Mouse (Mus musculus): ENCODE data around the gene Cdc42. TPM values are rescaled to one million over a fixed set of nuclear protein-coding genes. Genes with fewer than 3 reads are reported as not detected.

Cdc42 gene
- polyA plus RNA-seq, 1 experiment from 2014 or later, result 670 TPM

DNA sequence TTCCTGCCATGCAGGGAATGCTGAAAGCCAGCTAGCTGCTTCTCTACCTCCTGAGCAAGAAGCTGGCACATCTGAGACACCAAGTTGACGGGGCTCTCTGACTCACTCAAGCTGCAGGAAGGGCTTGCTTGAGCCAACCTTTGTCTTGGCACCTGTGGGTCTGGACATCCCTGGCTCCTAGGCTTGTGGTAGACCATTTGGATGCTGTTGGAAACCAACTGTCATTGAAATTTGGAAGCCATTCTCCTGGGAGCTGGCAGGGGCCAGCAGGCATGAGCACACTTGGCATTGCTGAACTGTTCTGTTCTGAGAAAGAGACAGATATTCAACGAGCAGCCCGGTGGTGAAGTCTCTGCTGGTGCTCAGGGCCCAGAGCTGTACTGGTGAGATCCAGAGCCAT is 67.3 kb downstream of the Cdc42 start:
- H3K27ac ChIP-seq, result no peak overlapping the region
- WGBS, result 80% methylated on average over 3 of the region's 3 CpGs
- no peak overlapping the region for H3K9ac ChIP-seq
- H3K4me1 ChIP-seq, result peaks cover 10% of the 10 kb centered on the region
- no peaks in the 10 kb centered on the region for H3K27me3 ChIP-seq (replicated peaks)
- ATAC-seq (ENCODE audit: insufficient read depth, low FRiP score, low read depth), result no peak
- H3K4me3 ChIP-seq (replicated peaks), result no peak overlapping the region
- no peaks in the 10 kb centered on the region for H3K36me3 ChIP-seq
- no peaks in the 10 kb centered on the region for H3K9me3 ChIP-seq
- H3K4me2 ChIP-seq, result no peak overlapping the region

DNA sequence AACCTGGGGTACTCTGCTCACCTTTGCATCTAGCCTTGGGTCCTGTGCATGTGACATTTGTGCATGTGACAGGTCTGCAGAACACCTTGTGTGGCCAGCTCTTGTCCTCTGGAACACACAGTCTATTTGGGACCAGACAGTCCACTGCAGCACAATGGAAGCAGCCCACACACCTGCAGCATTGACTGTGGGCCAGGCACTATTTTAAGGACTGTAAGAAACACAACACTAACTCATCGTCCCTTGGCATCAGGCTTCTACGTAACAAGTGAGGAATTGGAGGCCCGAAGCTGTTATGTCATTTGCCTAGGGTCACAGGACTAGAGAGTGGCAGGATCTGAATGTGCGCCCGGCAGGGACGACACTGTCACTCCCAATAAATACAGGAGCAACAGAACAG is 67.8 kb downstream of the Cdc42 start:
- Histone ChIP-seq H3K27me3 (replicated peaks) (no peaks in the 10 kb centered on the region), H3K4me2 (no peak overlapping the region), H3K9me3 (no peaks in the 10 kb centered on the region), H3K27ac (no peak overlapping the region), H3K4me3 (replicated peaks) (no peak overlapping the region), H3K36me3 (no peaks in the 10 kb centered on the region), H3K9ac (no peak overlapping the region), H3K4me1 (peaks cover 10% of the 10 kb centered on the region)
- ATAC-seq (ENCODE audit: insufficient read depth, low FRiP score, low read depth), result no peak
- WGBS, result 83% methylated on average over 6 of the region's 6 CpGs

DNA sequence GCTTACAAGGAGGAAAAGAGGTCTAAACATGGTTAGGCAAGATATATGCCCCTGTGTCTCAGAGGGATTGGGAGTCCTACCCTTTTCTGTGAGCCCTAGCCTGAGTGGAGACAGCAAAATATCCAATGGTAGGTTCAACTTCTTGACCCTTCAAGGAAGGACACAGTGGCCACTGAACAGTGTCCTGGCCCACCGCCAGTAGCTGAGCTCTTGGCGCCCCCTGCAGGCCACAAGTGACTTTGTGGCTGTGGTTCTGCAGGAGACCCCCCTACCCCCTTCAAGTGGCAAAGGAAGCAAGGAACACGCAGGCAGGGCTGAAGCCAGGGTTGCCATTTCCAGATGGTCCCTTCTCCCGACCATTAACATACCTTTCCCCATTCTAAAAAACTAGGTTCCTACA is 69.7 kb downstream of the Cdc42 start:
- no peak overlapping the region for H3K9ac ChIP-seq
- no peak overlapping the region for H3K27ac ChIP-seq
- no peaks in the 10 kb centered on the region for H3K9me3 ChIP-seq
- H3K4me2 ChIP-seq, result no peak overlapping the region
- peaks cover 21% of the 10 kb centered on the region for H3K4me1 ChIP-seq
- no peak for ATAC-seq (ENCODE audit: insufficient read depth, low FRiP score, low read depth)
- peaks cover 7% of the 10 kb centered on the region for H3K27me3 ChIP-seq (replicated peaks)
- H3K4me3 ChIP-seq (replicated peaks), result no peak overlapping the region
- H3K36me3 ChIP-seq, result no peaks in the 10 kb centered on the region
- WGBS, result 2% methylated on average over 4 of the region's 4 CpGs

DNA sequence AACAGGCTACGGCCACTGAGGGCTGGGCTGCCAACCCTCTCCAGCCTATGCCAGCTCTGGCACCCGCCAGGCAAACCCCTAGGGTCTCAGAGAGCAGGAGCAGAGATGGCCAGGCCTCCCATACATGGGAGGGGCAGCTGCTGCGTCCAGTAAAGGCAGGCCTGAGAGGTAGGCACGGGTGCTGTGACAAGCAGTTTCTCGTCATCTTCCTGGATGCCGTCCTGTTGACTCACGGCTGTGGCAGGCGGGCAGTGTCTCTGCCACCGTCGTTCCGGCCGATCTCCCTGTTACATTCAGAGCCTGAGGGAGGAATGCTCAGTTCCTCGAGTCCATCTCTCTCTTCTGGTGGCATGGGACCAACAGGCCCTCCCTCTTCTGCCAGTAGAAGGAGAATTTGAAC is 70.3 kb downstream of the Cdc42 start:
- no peaks in the 10 kb centered on the region for H3K36me3 ChIP-seq
- no peak overlapping the region for H3K9ac ChIP-seq
- no peak overlapping the region; the same call in 1 of the 2 replicates for H3K4me2 ChIP-seq
- H3K27me3 ChIP-seq (replicated peaks), result peaks cover 7% of the 10 kb centered on the region
- H3K4me1 ChIP-seq, result peaks cover 27% of the 10 kb centered on the region
- ATAC-seq (ENCODE audit: insufficient read depth, low FRiP score, low read depth), result no peak
- H3K27ac ChIP-seq, result no peak overlapping the region
- 82% methylated on average over 13 of the region's 13 CpGs for WGBS
- no peaks in the 10 kb centered on the region for H3K9me3 ChIP-seq
- H3K4me3 ChIP-seq (replicated peaks), result no peak overlapping the region

DNA sequence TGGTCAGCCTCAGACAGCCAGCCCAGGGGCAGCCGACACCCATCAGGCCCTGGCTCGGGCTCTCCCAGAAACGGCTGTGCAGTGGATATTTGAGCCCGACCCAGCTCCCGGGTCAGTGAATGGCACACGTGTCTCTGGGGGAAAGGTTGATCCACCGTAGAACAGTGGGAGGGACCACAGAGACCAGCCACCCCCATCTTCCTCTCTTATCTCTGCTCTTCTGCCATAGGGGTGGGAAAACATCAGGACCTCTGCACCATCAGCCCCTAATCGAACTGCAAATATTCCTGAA is 70.9 kb downstream of the Cdc42 start:
- 42% methylated on average over 8 of the region's 8 CpGs for WGBS
- peaks cover 7% of the 10 kb centered on the region for H3K27me3 ChIP-seq (replicated peaks)
- H3K9me3 ChIP-seq, result no peaks in the 10 kb centered on the region
- H3K4me1 ChIP-seq, result peaks cover 27% of the 10 kb centered on the region
- no peak overlapping the region for H3K9ac ChIP-seq
- no peak overlapping the region for H3K27ac ChIP-seq
- H3K4me3 ChIP-seq (replicated peaks), result no peak overlapping the region
- no peak for ATAC-seq (ENCODE audit: insufficient read depth, low FRiP score, low read depth)
- no peak overlapping the region for H3K4me2 ChIP-seq
- H3K36me3 ChIP-seq, result no peaks in the 10 kb centered on the region

DNA sequence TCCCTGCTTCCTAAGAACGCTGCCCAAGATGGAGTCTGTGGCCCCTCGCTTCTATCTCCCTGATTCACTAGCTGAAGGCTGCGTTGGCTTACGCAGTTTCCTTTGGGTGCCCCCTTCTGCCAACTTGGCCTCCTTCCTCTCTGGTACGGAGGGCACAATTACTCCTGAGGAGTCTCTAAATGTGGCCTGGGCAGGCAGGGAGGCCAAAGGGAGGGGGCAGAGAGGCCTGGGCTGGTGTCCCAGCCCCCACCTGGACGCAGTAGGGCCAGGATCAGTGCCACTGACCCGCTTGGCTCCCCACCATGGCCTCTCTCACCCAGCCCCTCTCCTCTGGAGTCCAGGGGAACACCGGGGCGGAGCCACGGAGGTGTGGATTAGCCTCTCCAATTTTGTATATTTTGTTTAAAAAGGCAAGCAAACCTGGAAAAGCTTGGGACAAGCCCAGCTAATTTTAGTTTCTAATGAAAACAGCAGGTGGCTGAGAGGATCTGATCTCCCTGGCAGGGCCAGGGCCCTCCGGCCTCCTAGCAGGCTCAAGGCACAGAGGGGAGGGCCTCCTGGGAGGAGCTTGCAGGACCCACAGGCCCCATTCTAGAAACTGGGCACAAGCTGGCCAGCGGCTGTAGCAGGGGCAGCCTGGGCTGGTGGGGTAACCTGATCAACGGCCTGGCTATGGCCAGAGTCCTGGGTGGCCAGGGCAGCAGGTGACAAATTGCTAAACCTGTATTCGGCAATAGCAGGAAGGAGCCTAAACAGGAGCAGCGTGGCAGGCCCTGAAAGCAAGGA is 71.5 kb downstream of the Cdc42 start:
- Histone ChIP-seq H3K9me3 (no peaks in the 10 kb centered on the region), H3K27me3 (replicated peaks) (peaks cover 7% of the 10 kb centered on the region), H3K4me3 (replicated peaks) (no peak overlapping the region), H3K27ac (no peak overlapping the region), H3K4me1 (peaks cover 27% of the 10 kb centered on the region), H3K9ac (no peak overlapping the region), H3K36me3 (no peaks in the 10 kb centered on the region), H3K4me2 (no peak overlapping the region)
- ATAC-seq (ENCODE audit: insufficient read depth, low FRiP score, low read depth), result no peak
- WGBS, result 78% methylated on average over 15 of the region's 15 CpGs

DNA sequence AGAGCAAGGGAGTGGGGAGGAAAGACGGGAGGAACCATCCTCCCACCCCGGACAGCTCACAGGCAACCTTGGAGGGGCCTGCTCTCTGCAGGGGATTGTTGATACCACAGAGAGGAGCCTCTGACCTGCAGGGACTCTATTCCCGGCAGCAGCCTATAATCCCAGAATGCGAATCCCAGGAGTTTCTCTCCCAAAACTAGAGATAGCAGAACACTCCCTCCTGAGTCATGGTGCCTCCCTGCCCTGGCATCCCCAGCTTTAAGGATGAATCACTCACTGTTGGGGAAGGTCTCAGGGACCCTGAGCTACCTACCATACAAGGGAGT is 74.2 kb downstream of the Cdc42 start:
- Histone ChIP-seq H3K4me2 (peak overlapping the region; percentile 29; the same call in 1 of the 2 replicates), H3K27me3 (replicated peaks) (peaks cover 22% of the 10 kb centered on the region), H3K9ac (no peak overlapping the region), H3K27ac (peak overlapping the region; percentile 79), H3K9me3 (no peaks in the 10 kb centered on the region), H3K4me1 (peaks cover 29% of the 10 kb centered on the region), H3K36me3 (no peaks in the 10 kb centered on the region), H3K4me3 (replicated peaks) (no peak overlapping the region)
- ATAC-seq (ENCODE audit: insufficient read depth, low FRiP score, low read depth), result no peak
- WGBS, result 10% methylated on average over 4 of the region's 4 CpGs

DNA sequence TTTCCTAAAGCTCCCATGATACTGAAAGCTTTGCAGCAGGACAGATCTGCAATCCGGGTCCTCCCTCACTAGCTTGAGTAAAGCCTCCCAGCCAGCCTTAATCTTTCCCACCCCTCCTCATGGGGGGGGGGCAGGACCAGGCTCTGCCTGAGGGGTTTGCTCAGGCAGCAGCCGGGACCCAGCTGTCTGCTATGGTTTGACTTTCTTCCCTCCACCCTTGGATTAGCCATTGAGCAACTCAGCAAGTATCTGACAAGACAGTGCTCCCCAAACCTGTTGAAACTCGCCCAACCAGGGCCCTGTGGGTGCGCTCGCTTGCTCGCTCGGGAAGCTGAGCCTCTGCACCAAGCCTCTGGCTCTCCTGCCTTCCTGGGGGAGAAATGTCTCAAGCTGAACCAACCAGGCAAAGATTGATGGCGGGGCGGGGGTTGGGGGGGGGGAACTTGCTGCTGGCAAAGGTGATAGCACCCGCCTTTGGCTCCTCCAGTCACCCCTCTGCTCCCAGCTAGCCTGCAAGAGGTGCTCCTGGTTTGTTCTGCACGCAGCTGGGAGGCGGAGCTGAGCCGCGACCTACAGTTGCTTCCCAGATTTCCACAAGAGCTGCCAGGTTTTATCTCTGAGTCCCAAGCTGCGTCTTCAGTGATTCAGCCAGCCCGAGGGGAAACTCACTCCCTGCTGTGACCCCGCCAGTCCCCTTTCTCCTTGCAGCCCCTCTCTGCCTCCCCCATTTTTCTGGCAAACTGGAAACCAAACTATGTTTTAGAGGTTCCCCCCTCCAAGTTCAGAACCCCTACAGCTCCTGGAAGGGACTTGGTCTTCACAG is 74.7 kb downstream of the Cdc42 start:
- H3K36me3 ChIP-seq, result no peaks in the 10 kb centered on the region
- H3K27me3 ChIP-seq (replicated peaks), result peaks cover 26% of the 10 kb centered on the region
- H3K4me2 ChIP-seq, result peak overlapping the region; percentile 29
- no peak overlapping the region for H3K9ac ChIP-seq
- peak; percentile 16; the same call in 1 of the 2 replicates for ATAC-seq (ENCODE audit: insufficient read depth, low FRiP score, low read depth)
- H3K27ac ChIP-seq, result peak overlapping the region; percentile 79
- H3K4me3 ChIP-seq (replicated peaks), result 0 out of 2 replicates have a peak overlapping the region, but pooled peaks have one; percentile 2
- H3K9me3 ChIP-seq, result no peaks in the 10 kb centered on the region
- 12% methylated on average over 17 of the region's 17 CpGs for WGBS
- H3K4me1 ChIP-seq, result peaks cover 32% of the 10 kb centered on the region

DNA sequence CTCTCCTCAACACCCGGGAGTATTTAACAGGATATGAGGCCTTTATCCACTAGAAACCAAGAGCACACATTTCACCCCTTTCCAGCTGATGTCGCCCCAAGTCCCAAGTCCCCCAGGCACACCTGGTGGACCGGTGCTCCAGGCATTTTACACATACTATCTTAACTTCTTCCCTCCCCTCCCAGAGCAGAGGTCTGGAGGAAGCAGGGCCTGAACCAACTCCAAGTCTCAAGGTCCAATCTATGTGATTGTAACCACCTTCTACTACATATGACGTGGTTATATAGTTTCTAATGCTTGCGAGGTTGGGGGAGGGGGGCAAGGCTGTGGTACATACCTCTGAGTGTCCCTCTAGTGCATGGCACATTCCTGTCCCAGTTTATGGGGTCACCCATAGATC is 75.4 kb downstream of the Cdc42 start:
- H3K27ac ChIP-seq, result peak overlapping the region; percentile 79
- ATAC-seq (ENCODE audit: insufficient read depth, low FRiP score, low read depth), result peak; percentile 9; the same call in 1 of the 2 replicates
- peaks cover 35% of the 10 kb centered on the region for H3K4me1 ChIP-seq
- no peaks in the 10 kb centered on the region for H3K36me3 ChIP-seq
- peaks cover 32% of the 10 kb centered on the region for H3K27me3 ChIP-seq (replicated peaks)
- H3K4me3 ChIP-seq (replicated peaks), result no peak overlapping the region
- no peaks in the 10 kb centered on the region for H3K9me3 ChIP-seq
- peak overlapping the region; percentile 29; the same call in 1 of the 2 replicates for H3K4me2 ChIP-seq
- no peak overlapping the region for H3K9ac ChIP-seq
- WGBS, result 77% methylated on average over 5 of the region's 5 CpGs

DNA sequence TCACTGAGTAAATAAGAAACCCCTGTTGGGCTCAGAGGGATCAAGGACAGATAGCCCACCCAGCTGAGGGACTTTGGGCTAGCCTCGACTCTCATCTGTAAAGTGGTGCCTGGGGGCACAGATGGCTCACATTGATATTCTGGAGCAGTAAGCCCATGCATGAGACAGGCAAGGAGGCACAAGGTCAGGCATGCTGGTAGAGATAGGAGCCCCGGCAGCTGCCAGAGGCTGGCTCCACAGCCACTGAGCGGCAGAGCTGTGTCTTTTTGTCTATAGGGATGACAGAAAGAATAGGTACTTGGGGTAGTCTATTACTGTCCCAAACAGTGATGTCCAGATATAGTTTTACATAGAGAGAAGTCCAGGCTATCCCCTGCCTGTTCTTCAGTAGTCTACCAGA is 76.2 kb downstream of the Cdc42 start:
- Histone ChIP-seq H3K9ac (no peak overlapping the region), H3K4me2 (no peak overlapping the region), H3K9me3 (no peaks in the 10 kb centered on the region), H3K36me3 (no peaks in the 10 kb centered on the region), H3K4me1 (peaks cover 33% of the 10 kb centered on the region), H3K27me3 (replicated peaks) (peaks cover 40% of the 10 kb centered on the region), H3K4me3 (replicated peaks) (no peak overlapping the region), H3K27ac (peak overlapping the region; percentile 79)
- no peak for ATAC-seq (ENCODE audit: insufficient read depth, low FRiP score, low read depth)
- WGBS, result 75% methylated on average over 3 of the region's 3 CpGs

DNA sequence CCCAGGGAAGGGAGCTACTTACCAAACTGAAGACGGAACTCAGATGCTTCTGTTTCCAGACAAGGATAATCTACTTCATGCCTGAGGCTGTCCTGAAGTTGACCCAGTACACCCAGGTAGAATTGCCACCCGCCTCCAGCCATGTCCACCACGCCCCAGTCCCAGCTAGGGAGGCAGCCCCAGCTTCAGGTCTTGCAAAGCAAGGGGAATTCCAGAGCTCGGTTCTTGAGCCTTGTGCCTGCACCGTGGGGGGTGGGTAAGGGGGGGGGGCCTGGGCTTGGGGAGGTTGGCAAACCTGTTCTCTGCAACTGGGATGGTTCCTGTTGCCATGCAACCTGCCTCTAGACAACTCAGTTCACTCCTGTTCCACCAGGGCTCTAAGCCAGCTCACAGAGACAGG is 78.2 kb downstream of the Cdc42 start:
- Histone ChIP-seq H3K9ac (no peak overlapping the region), H3K4me2 (peak overlapping the region; percentile 92; the same call in 1 of the 2 replicates), H3K4me1 (peaks cover 33% of the 10 kb centered on the region), H3K9me3 (no peaks in the 10 kb centered on the region), H3K27ac (no peak overlapping the region; the same call in 1 of the 2 replicates), H3K27me3 (replicated peaks) (peaks cover 46% of the 10 kb centered on the region), H3K36me3 (no peaks in the 10 kb centered on the region), H3K4me3 (replicated peaks) (peak overlapping the region; percentile 58; the same call in 1 of the 2 replicates)
- WGBS, result 30% methylated on average over 5 of the region's 5 CpGs
- ATAC-seq (ENCODE audit: insufficient read depth, low FRiP score, low read depth), result no peak
